Mouse (Mus musculus): Measurements from ENCODE around the gene Gucy2g. TPM values are rescaled to one million over a fixed set of nuclear protein-coding genes. Genes with fewer than 3 reads are reported as not detected.

Gucy2g gene
- 0.09 and 0.21 TPM in 2 replicates for total RNA-seq (2012; rRNA removed)

- in situ Hi-C loops (cut with MboI; ENCODE audit: low sequenced_read_pairs in 2 of 2, unreplicated experiment in 2 of 2) = no loop called here
- Histone ChIP-seq H3K9ac (ENCODE audit: insufficient read depth, low read depth, low read length, poor library complexity, severe bottlenecking) (no peak within 1 kb of the TSS), H3K4me3 (ENCODE audit: insufficient read depth in 1 of 2, low read depth in 1 of 2, low read length in 2 of 2, poor library complexity in 1 of 2, severe bottlenecking in 1 of 2) (no peak within 1 kb of the TSS), H3K4me1 (ENCODE audit: control insufficient read depth in 2 of 2, insufficient read depth in 2 of 2, low read length in 2 of 2, poor library complexity in 1 of 2) (no peaks in the 10 kb centered on the region), H3K36me3 (ENCODE audit: control insufficient read depth, insufficient read depth, low read length, poor library complexity, severe bottlenecking) (no peaks in the 10 kb centered on the region), H3K27ac (ENCODE audit: insufficient read depth, low read depth, low read length, poor library complexity, severe bottlenecking) (no peak within 1 kb of the TSS), H3K9me3 (ENCODE audit: control insufficient read depth, insufficient read depth, low read depth, low read length) (no peaks in the 10 kb centered on the region)
- DNase-seq (ENCODE audit: low read depth, low spot score) = no peak
- TF ChIP-seq ZNF384 (IDR thresholded peaks at IDR 0.05; ENCODE audit: low read depth, low read length) (no peak), HCFC1 (IDR thresholded peaks at IDR 0.05; ENCODE audit: borderline replicate concordance, insufficient read depth, low read length) (no peak), CHD2 (IDR thresholded peaks at IDR 0.05; ENCODE audit: low read depth, low read length) (no peak), MAFK (IDR thresholded peaks at IDR 0.05; ENCODE audit: insufficient read depth, low read depth, low read length) (no peak), ZC3H11A (IDR thresholded peaks at IDR 0.05; ENCODE audit: borderline replicate concordance, low read depth, low read length) (no peak)
Observed at GRCm38 (mm10) chr19:55241186-55241645, at the start of gene Gucy2g. Gucy2g (minus strand) TSS chr19:55241236.

- H3K9ac ChIP-seq (ENCODE audit: insufficient read depth, low read depth, low read length, poor library complexity, severe bottlenecking) = no peak overlapping the region
- no peaks in the 10 kb centered on the region for H3K9me3 ChIP-seq (ENCODE audit: control insufficient read depth, insufficient read depth, low read depth, low read length)
- no peak for TF ChIP-seq ZNF384 (IDR thresholded peaks at IDR 0.05; ENCODE audit: low read depth, low read length)
- TF ChIP-seq CHD2 (IDR thresholded peaks at IDR 0.05; ENCODE audit: low read depth, low read length) = no peak
- TF ChIP-seq ZC3H11A (IDR thresholded peaks at IDR 0.05; ENCODE audit: borderline replicate concordance, low read depth, low read length) = no peak
- no peak for TF ChIP-seq HCFC1 (IDR thresholded peaks at IDR 0.05; ENCODE audit: borderline replicate concordance, insufficient read depth, low read length)
- H3K36me3 ChIP-seq (ENCODE audit: control insufficient read depth, insufficient read depth, low read length, poor library complexity, severe bottlenecking) = no peaks in the 10 kb centered on the region
- DNase-seq (ENCODE audit: low read depth, low spot score) = no peak
- no peak overlapping the region for H3K4me3 ChIP-seq (ENCODE audit: insufficient read depth in 1 of 2, low read depth in 1 of 2, low read length in 2 of 2, poor library complexity in 1 of 2, severe bottlenecking in 1 of 2)
- H3K27ac ChIP-seq (ENCODE audit: insufficient read depth, low read depth, low read length, poor library complexity, severe bottlenecking) = no peak overlapping the region
- in situ Hi-C loops (cut with MboI; ENCODE audit: low sequenced_read_pairs in 2 of 2, unreplicated experiment in 2 of 2) = no loop called here
- no peaks in the 10 kb centered on the region for H3K4me1 ChIP-seq (ENCODE audit: control insufficient read depth in 2 of 2, insufficient read depth in 2 of 2, low read length in 2 of 2, poor library complexity in 1 of 2)
Observed at GRCm38 (mm10) chr19:55288974-55289373, 47.9 kb upstream of the Gucy2g start.

- TF ChIP-seq HCFC1 (IDR thresholded peaks at IDR 0.05; ENCODE audit: borderline replicate concordance, insufficient read depth, low read length) = no peak
- H3K36me3 ChIP-seq (ENCODE audit: control insufficient read depth, insufficient read depth, low read length, poor library complexity, severe bottlenecking) = no peaks in the 10 kb centered on the region; the same call in 1 of the 2 replicates
- in situ Hi-C loops (cut with MboI; ENCODE audit: low sequenced_read_pairs in 2 of 2, unreplicated experiment in 2 of 2) = no loop called here
Observed at GRCm38 (mm10) chr19:55286034-55286433, 45.0 kb upstream of the Gucy2g start.

GRCm38 (mm10) chr19:55284093-55284492 is 43.1 kb upstream of the Gucy2g start:
- Histone ChIP-seq H3K9ac (ENCODE audit: insufficient read depth, low read depth, low read length, poor library complexity, severe bottlenecking) (no peak overlapping the region), H3K27ac (ENCODE audit: insufficient read depth, low read depth, low read length, poor library complexity, severe bottlenecking) (no peak overlapping the region), H3K4me1 (ENCODE audit: control insufficient read depth in 2 of 2, insufficient read depth in 2 of 2, low read length in 2 of 2, poor library complexity in 1 of 2) (no peaks in the 10 kb centered on the region), H3K9me3 (ENCODE audit: control insufficient read depth, insufficient read depth, low read depth, low read length) (no peaks in the 10 kb centered on the region), H3K4me3 (ENCODE audit: insufficient read depth in 1 of 2, low read depth in 1 of 2, low read length in 2 of 2, poor library complexity in 1 of 2, severe bottlenecking in 1 of 2) (no peak overlapping the region), H3K36me3 (ENCODE audit: control insufficient read depth, insufficient read depth, low read length, poor library complexity, severe bottlenecking) (no peaks in the 10 kb centered on the region; the same call in 1 of the 2 replicates)
- in situ Hi-C loops (cut with MboI; ENCODE audit: low sequenced_read_pairs in 2 of 2, unreplicated experiment in 2 of 2) = no loop called here
- TF ChIP-seq HCFC1 (IDR thresholded peaks at IDR 0.05; ENCODE audit: borderline replicate concordance, insufficient read depth, low read length) = no peak
- TF ChIP-seq MAFK (IDR thresholded peaks at IDR 0.05; ENCODE audit: insufficient read depth, low read depth, low read length) = no peak
- TF ChIP-seq ZNF384 (IDR thresholded peaks at IDR 0.05; ENCODE audit: low read depth, low read length) = no peak
- no peak for TF ChIP-seq CHD2 (IDR thresholded peaks at IDR 0.05; ENCODE audit: low read depth, low read length)
- TF ChIP-seq ZC3H11A (IDR thresholded peaks at IDR 0.05; ENCODE audit: borderline replicate concordance, low read depth, low read length) = no peak
- no peak for DNase-seq (ENCODE audit: low read depth, low spot score)

More at GRCm38 (mm10) chr19:55286034-55286433, 45.0 kb upstream of the Gucy2g start:
- Histone ChIP-seq H3K4me1 (ENCODE audit: control insufficient read depth in 2 of 2, insufficient read depth in 2 of 2, low read length in 2 of 2, poor library complexity in 1 of 2) (no peaks in the 10 kb centered on the region), H3K4me3 (ENCODE audit: insufficient read depth in 1 of 2, low read depth in 1 of 2, low read length in 2 of 2, poor library complexity in 1 of 2, severe bottlenecking in 1 of 2) (no peak overlapping the region), H3K27ac (ENCODE audit: insufficient read depth, low read depth, low read length, poor library complexity, severe bottlenecking) (no peak overlapping the region), H3K9ac (ENCODE audit: insufficient read depth, low read depth, low read length, poor library complexity, severe bottlenecking) (no peak overlapping the region), H3K9me3 (ENCODE audit: control insufficient read depth, insufficient read depth, low read depth, low read length) (no peaks in the 10 kb centered on the region)
- DNase-seq (ENCODE audit: low read depth, low spot score) = no peak

- Histone ChIP-seq H3K4me1 (ENCODE audit: control insufficient read depth in 2 of 2, insufficient read depth in 2 of 2, low read length in 2 of 2, poor library complexity in 1 of 2) (peaks cover 0 to 6% of the 10 kb centered on the region in 2 experiments; a peak in 1 of 4 replicates), H3K9ac (ENCODE audit: insufficient read depth, low read depth, low read length, poor library complexity, severe bottlenecking) (no peak overlapping the region), H3K36me3 (ENCODE audit: control insufficient read depth, insufficient read depth, low read length, poor library complexity, severe bottlenecking) (no peaks in the 10 kb centered on the region), H3K4me3 (ENCODE audit: insufficient read depth in 1 of 2, low read depth in 1 of 2, low read length in 2 of 2, poor library complexity in 1 of 2, severe bottlenecking in 1 of 2) (no peak overlapping the region), H3K9me3 (ENCODE audit: control insufficient read depth, insufficient read depth, low read depth, low read length) (no peaks in the 10 kb centered on the region), H3K27ac (ENCODE audit: insufficient read depth, low read depth, low read length, poor library complexity, severe bottlenecking) (no peak overlapping the region)
- in situ Hi-C loops (cut with MboI; ENCODE audit: low sequenced_read_pairs in 2 of 2, unreplicated experiment in 2 of 2) = no loop called here
- DNase-seq (ENCODE audit: low read depth, low spot score) = no peak
- TF ChIP-seq ZNF384 (IDR thresholded peaks at IDR 0.05; ENCODE audit: low read depth, low read length) = no peak
- TF ChIP-seq CHD2 (IDR thresholded peaks at IDR 0.05; ENCODE audit: low read depth, low read length) = no peak
- no peak for TF ChIP-seq MAFK (IDR thresholded peaks at IDR 0.05; ENCODE audit: insufficient read depth, low read depth, low read length)
Observed at GRCm38 (mm10) chr19:55276770-55277169, 35.7 kb upstream of the Gucy2g start.
